Mouse (Mus musculus): ENCODE results near the gene Ldha. TPM values are rescaled to one million over a fixed set of nuclear protein-coding genes. Genes with fewer than 3 reads are reported as not detected.

The Ldha gene
- polyA plus RNA-seq, 1 experiment = 671 TPM

DNA sequence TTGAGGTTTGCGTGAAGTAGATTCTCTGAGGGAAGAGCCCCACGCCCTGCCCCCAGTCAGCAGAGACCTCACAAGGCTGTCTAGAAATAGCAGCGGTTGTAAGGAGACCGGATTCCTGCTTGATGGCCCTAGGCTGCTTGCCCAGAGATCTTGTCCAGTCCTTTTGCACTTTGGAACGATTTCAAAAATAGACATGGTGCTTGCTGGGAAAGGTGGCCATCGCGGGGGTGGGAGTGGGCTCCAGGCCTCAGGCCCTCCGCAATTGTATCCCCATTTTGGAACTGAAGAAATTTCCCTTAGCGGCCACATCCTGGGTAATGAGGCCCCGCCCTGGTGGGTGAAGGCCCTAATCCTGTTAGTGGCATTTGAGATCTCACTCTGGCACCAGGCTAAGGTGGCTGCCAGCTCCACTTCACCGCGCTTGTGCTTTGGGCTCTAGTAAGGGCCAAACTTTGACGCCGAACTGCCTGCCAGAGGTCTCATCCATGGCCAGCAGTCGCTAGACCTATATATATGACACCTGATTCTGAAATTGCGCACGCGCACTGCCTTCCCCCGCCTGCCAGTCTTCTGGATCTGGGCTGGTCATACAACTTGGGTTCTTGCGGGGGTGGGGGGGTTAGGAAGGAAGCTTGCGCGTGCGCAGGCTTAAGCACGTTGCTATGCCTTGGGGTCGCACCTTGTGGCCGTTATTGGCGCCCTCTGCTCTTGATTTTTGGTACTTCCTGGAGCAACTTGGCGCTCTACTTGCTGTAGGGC lies 5.4 kb downstream of the Ldha start:
- H3K9ac ChIP-seq (ENCODE audit: low read depth, poor library complexity, severe bottlenecking) = peak overlapping the region; percentile 81
- H3K4me3 ChIP-seq (ENCODE audit: low read depth, low read length) = peak overlapping the region; percentile 98
- peaks cover 33% of the 10 kb centered on the region for H3K36me3 ChIP-seq (ENCODE audit: control insufficient read depth, insufficient read depth, low read length, poor library complexity, severe bottlenecking)
- H3K27ac ChIP-seq (ENCODE audit: insufficient read depth, low read length) = peak overlapping the region; percentile 17; the same call in 1 of the 2 replicates
- H3K27me3 ChIP-seq (ENCODE audit: control insufficient read depth, insufficient read depth, low read length, poor library complexity, severe bottlenecking) = no peaks in the 10 kb centered on the region
- TF ChIP-seq POLR2A (IDR thresholded peaks at IDR 0.05; ENCODE audit: insufficient read depth, low read length) (no peak), CTCF (IDR thresholded peaks at IDR 0.05; ENCODE audit: low read depth, low read length) (peak; percentile 18)
- H3K9me3 ChIP-seq (replicated peaks; ENCODE audit: control insufficient read depth, insufficient read depth, low read length, poor library complexity, severe bottlenecking) = no peaks in the 10 kb centered on the region
- H3K4me1 ChIP-seq (ENCODE audit: control insufficient read depth, insufficient read depth, low read length) = peaks cover 2% of the 10 kb centered on the region

DNA sequence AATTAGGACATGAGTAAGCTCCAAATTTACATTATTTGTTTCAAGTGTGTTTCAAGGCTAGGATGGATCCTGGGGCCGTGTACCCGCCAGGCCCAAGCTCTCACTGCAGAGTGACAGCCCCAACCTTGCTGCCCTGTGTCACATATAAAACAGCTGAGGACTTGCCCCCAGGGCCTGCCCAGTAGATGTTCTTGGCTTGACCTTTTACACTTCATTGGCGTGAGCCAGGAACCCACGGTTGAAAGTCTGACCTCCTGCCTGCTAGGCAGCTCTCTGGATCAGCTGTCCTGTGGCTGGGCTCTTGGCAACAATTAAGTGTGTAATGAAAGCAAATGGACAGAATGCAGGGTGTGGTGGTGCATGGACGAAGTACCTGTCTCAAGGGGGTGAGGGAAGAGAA lies 8.0 kb downstream of the Ldha start:
- Histone ChIP-seq H3K9me3 (replicated peaks; ENCODE audit: control insufficient read depth, insufficient read depth, low read length, poor library complexity, severe bottlenecking) (no peaks in the 10 kb centered on the region), H3K4me3 (ENCODE audit: low read depth, low read length) (no peak overlapping the region), H3K27me3 (ENCODE audit: control insufficient read depth, insufficient read depth, low read length, poor library complexity, severe bottlenecking) (no peaks in the 10 kb centered on the region), H3K4me1 (ENCODE audit: control insufficient read depth, insufficient read depth, low read length) (peaks cover 2% of the 10 kb centered on the region), H3K36me3 (ENCODE audit: control insufficient read depth, insufficient read depth, low read length, poor library complexity, severe bottlenecking) (peaks cover 57% of the 10 kb centered on the region), H3K9ac (ENCODE audit: low read depth, poor library complexity, severe bottlenecking) (no peak overlapping the region), H3K27ac (ENCODE audit: insufficient read depth, low read length) (no peak overlapping the region)
- no peak for TF ChIP-seq EP300 (IDR thresholded peaks at IDR 0.05; ENCODE audit: insufficient read depth, low read depth, low read length)
- TF ChIP-seq CTCF (IDR thresholded peaks at IDR 0.05; ENCODE audit: low read depth, low read length) = no peak
- no peak for TF ChIP-seq POLR2A (IDR thresholded peaks at IDR 0.05; ENCODE audit: insufficient read depth, low read length)

DNA sequence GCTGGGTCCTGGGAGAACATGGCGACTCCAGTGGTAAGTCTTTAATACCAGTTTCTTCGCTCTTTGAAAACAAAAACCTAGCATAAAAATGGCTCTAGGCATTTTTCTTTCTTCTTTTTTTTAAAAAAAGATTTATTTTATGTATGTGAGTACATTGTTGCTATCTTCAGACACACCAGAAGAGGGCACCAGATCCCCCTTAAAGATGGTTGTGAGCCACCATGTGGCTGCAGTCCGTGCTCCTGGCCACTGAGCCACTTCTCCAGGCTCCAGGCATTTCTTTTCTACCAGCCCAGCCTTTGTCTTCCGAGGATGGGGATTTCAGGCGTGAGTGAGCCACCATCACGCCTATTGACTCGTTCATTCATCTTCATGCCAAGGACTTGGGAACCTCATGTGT lies 9.8 kb downstream of the Ldha start:
- H3K27me3 ChIP-seq (ENCODE audit: control insufficient read depth, insufficient read depth, low read length, poor library complexity, severe bottlenecking) = no peaks in the 10 kb centered on the region
- H3K9ac ChIP-seq (ENCODE audit: low read depth, poor library complexity, severe bottlenecking) = no peak overlapping the region
- no peak overlapping the region for H3K27ac ChIP-seq (ENCODE audit: insufficient read depth, low read length)
- H3K9me3 ChIP-seq (replicated peaks; ENCODE audit: control insufficient read depth, insufficient read depth, low read length, poor library complexity, severe bottlenecking) = no peaks in the 10 kb centered on the region
- H3K4me1 ChIP-seq (ENCODE audit: control insufficient read depth, insufficient read depth, low read length) = peaks cover 2% of the 10 kb centered on the region
- H3K4me3 ChIP-seq (ENCODE audit: low read depth, low read length) = no peak overlapping the region
- TF ChIP-seq EP300 (IDR thresholded peaks at IDR 0.05; ENCODE audit: insufficient read depth, low read depth, low read length) (no peak), POLR2A (IDR thresholded peaks at IDR 0.05; ENCODE audit: insufficient read depth, low read length) (no peak)
- H3K36me3 ChIP-seq (ENCODE audit: control insufficient read depth, insufficient read depth, low read length, poor library complexity, severe bottlenecking) = peaks cover 66% of the 10 kb centered on the region

DNA sequence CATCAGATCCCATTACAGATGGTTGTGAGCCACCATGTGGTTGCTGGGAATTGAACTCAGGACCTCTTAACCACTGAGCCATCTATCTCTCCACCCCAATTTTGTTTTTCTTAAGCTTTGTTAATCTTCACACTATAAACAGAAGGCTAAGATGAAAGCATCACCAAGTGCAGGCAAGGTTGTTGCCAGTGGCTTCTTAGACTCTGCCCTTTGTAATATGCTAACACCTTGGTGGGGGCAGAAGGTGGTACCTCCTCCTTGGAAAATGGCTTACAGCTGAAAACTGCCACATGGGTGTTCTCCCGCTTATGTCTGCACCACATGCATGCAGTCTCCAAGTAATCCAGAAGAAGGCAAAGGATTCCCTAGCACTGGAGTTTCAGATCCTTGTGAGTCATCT lies 11.4 kb downstream of the Ldha start:
- peaks cover 64% of the 10 kb centered on the region for H3K36me3 ChIP-seq (ENCODE audit: control insufficient read depth, insufficient read depth, low read length, poor library complexity, severe bottlenecking)
- H3K27me3 ChIP-seq (ENCODE audit: control insufficient read depth, insufficient read depth, low read length, poor library complexity, severe bottlenecking) = no peaks in the 10 kb centered on the region
- TF ChIP-seq POLR2A (IDR thresholded peaks at IDR 0.05; ENCODE audit: insufficient read depth, low read length) (no peak), CTCF (IDR thresholded peaks at IDR 0.05; ENCODE audit: low read depth, low read length) (no peak), EP300 (IDR thresholded peaks at IDR 0.05; ENCODE audit: insufficient read depth, low read depth, low read length) (no peak)

DNA sequence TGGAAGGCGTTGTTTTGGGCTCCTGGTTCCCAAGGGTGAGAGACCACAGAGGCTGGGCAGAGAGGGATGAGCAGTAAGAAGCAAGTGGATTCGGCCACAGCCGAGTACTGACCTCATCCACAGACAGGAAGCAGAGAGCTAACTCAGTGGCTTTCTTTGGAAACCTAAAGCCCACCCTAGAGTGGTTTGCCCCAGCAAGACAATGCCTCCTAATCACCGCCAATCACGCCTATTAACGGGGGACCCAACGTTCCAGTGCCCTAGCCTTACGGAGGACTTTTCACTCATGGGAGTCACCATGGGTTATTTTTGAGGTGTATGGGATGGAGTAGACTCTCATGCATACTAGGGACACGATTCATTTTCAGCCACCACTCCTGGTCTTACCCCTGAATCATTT lies 12.1 kb downstream of the Ldha start:
- H3K4me3 ChIP-seq (ENCODE audit: low read depth, low read length) = no peak overlapping the region
- H3K36me3 ChIP-seq (ENCODE audit: control insufficient read depth, insufficient read depth, low read length, poor library complexity, severe bottlenecking) = peaks cover 60% of the 10 kb centered on the region
- TF ChIP-seq POLR2A (IDR thresholded peaks at IDR 0.05; ENCODE audit: insufficient read depth, low read length) (no peak), CTCF (IDR thresholded peaks at IDR 0.05; ENCODE audit: low read depth, low read length) (no peak), EP300 (IDR thresholded peaks at IDR 0.05; ENCODE audit: insufficient read depth, low read depth, low read length) (no peak)

More for the DNA sequence above, 11.4 kb downstream of the Ldha start:
- H3K9me3 ChIP-seq (replicated peaks; ENCODE audit: control insufficient read depth, insufficient read depth, low read length, poor library complexity, severe bottlenecking) = no peaks in the 10 kb centered on the region
- H3K4me3 ChIP-seq (ENCODE audit: low read depth, low read length) = no peak overlapping the region
- no peak overlapping the region for H3K9ac ChIP-seq (ENCODE audit: low read depth, poor library complexity, severe bottlenecking)
- H3K4me1 ChIP-seq (ENCODE audit: control insufficient read depth, insufficient read depth, low read length) = peaks cover 2% of the 10 kb centered on the region
- no peak overlapping the region for H3K27ac ChIP-seq (ENCODE audit: insufficient read depth, low read length)

DNA sequence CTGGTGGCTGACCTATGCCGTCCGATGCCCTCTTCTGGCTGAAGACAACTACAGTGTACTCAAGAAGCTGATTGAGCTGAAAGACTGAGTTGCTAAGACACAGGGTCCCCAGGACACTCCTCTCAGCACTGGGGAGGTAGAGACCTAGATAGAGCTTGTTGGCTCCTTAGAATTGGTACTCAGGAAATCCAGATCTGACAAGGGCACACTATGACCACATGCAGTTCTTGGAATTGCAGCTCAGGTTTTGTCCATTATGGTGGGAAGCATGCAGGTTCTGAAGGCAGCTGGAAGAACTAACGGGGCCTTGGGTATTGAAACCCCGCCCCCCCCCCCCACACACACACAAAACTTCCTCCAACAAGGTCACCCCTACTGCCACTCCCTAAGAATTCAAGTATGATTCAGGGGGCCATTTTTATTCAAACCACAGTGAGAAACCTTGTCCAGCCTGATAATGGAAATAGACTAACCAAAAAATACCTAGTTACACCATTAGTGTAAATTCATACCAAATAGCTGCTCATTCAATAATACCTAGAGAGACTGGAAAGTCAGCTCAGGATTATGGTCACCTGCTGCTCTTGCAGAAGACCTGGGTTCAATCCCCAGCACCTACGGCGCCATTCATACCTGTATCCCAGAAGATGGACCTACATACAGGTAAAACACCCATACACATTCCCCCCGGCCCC lies 14.7 kb downstream of the Ldha start:
- H3K4me1 ChIP-seq (ENCODE audit: control insufficient read depth, insufficient read depth, low read length) = no peaks in the 10 kb centered on the region
- no peaks in the 10 kb centered on the region for H3K9me3 ChIP-seq (replicated peaks; ENCODE audit: control insufficient read depth, insufficient read depth, low read length, poor library complexity, severe bottlenecking)
- no peak overlapping the region for H3K9ac ChIP-seq (ENCODE audit: low read depth, poor library complexity, severe bottlenecking)
- no peak for TF ChIP-seq EP300 (IDR thresholded peaks at IDR 0.05; ENCODE audit: insufficient read depth, low read depth, low read length)
- no peak for TF ChIP-seq CTCF (IDR thresholded peaks at IDR 0.05; ENCODE audit: low read depth, low read length)
- no peak for TF ChIP-seq POLR2A (IDR thresholded peaks at IDR 0.05; ENCODE audit: insufficient read depth, low read length)
- H3K4me3 ChIP-seq (ENCODE audit: low read depth, low read length) = no peak overlapping the region
- no peaks in the 10 kb centered on the region for H3K27me3 ChIP-seq (ENCODE audit: control insufficient read depth, insufficient read depth, low read length, poor library complexity, severe bottlenecking)
- peaks cover 39% of the 10 kb centered on the region for H3K36me3 ChIP-seq (ENCODE audit: control insufficient read depth, insufficient read depth, low read length, poor library complexity, severe bottlenecking)
- H3K27ac ChIP-seq (ENCODE audit: insufficient read depth, low read length) = no peak overlapping the region

More for the DNA sequence above, 12.1 kb downstream of the Ldha start:
- no peak overlapping the region for H3K9ac ChIP-seq (ENCODE audit: low read depth, poor library complexity, severe bottlenecking)
- no peak overlapping the region for H3K27ac ChIP-seq (ENCODE audit: insufficient read depth, low read length)
- no peaks in the 10 kb centered on the region for H3K9me3 ChIP-seq (replicated peaks; ENCODE audit: control insufficient read depth, insufficient read depth, low read length, poor library complexity, severe bottlenecking)
- no peaks in the 10 kb centered on the region for H3K27me3 ChIP-seq (ENCODE audit: control insufficient read depth, insufficient read depth, low read length, poor library complexity, severe bottlenecking)
- peaks cover 2% of the 10 kb centered on the region for H3K4me1 ChIP-seq (ENCODE audit: control insufficient read depth, insufficient read depth, low read length)
